Mouse (Mus musculus): ENCODE data around the gene Sin3b. TPM values are rescaled to one million over a fixed set of nuclear protein-coding genes. Genes with fewer than 3 reads are reported as not detected.

Sin3b gene
- total and polyA plus RNA-seq, 3 experiments: 118 to 183 (median 132) TPM

GRCm38 (mm10) chr8:72753165-72753564 is 30.1 kb downstream of the Sin3b start:
- Histone ChIP-seq H3K4me3 (replicated peaks in 1 of 3; ENCODE audit: low read depth in 2 of 3, low read length in 2 of 3, poor library complexity in 1 of 3) (no peak overlapping the region), H3K4me2 (ENCODE audit: insufficient read depth, low read depth, poor library complexity, severe bottlenecking) (no peak overlapping the region), H3K27ac (ENCODE audit: insufficient read depth, low read depth) (no peak overlapping the region), H3K4me1 (ENCODE audit: control insufficient read depth in 1 of 2, insufficient read depth in 2 of 2) (0 out of 4 replicates have a peak, but pooled peaks cover 0 to 4% of the 10 kb centered on the region in 2 experiments), H3K79me2 (replicated peaks; ENCODE audit: control insufficient read depth, extremely low read depth, insufficient read depth, poor library complexity, severe bottlenecking) (no peaks in the 10 kb centered on the region), H3K36me3 (replicated peaks in 1 of 2; ENCODE audit: control insufficient read depth in 1 of 2, insufficient read depth in 1 of 2, low read length in 1 of 2) (peaks cover 84 to 92% of the 10 kb centered on the region in 2 experiments), H3K9me3 (replicated peaks; ENCODE audit: low read length) (no peaks in the 10 kb centered on the region), H3K27me3 (replicated peaks) (no peaks in the 10 kb centered on the region), H3K9ac (ENCODE audit: insufficient read depth, low read depth) (no peak overlapping the region)
- dilution Hi-C loops (cut with MboI; ENCODE audit: extremely low pct_ligation_motif_present, extremely low pct_unique_long_range_greater_than_20kb, low sequenced_read_pairs): no loop called here
- in situ Hi-C loops (cut with MboI; ENCODE audit: low pct_ligation_motif_present, low pct_unique_long_range_greater_than_20kb, low sequenced_read_pairs): no loop called here
- TF ChIP-seq E2F4 (IDR thresholded peaks at IDR 0.05; ENCODE audit: insufficient replicate concordance, low read depth, low read length) (no peak), ELF1 (IDR thresholded peaks at IDR 0.05; ENCODE audit: low read depth, low read length) (no peak), MYC (IDR thresholded peaks at IDR 0.05; ENCODE audit: low read depth, low read length) (no peak)
- DNase-seq (ENCODE audit: extremely low read depth): no peak

DNA sequence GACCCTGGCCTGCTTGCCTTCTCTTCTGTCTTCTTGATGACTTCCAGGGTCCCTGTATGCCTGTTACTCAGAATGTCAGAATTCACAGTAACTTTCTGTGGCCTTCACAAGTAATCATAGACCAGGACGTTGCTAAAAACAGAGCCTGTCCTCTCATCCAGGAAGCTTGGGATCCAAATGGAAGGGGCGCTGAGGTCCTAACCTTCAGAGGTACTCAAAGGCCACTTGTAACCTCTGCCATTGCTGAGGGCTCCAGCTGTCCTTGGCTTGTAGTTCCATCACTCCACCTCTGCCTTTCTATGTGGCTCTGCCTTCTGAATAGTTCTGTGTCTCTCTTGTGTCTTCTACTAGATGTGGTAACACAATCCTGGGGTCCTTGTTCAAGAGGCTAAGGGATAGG is 30.7 kb downstream of the Sin3b start:
- Histone ChIP-seq H3K4me1 (ENCODE audit: control insufficient read depth in 1 of 2, insufficient read depth in 2 of 2) (0 out of 4 replicates have a peak, but pooled peaks cover 0 to 4% of the 10 kb centered on the region in 2 experiments), H3K9me3 (replicated peaks; ENCODE audit: low read length) (no peaks in the 10 kb centered on the region), H3K9ac (ENCODE audit: insufficient read depth, low read depth) (no peak overlapping the region), H3K36me3 (replicated peaks in 1 of 2; ENCODE audit: control insufficient read depth in 1 of 2, insufficient read depth in 1 of 2, low read length in 1 of 2) (peaks cover 77 to 91% of the 10 kb centered on the region in 2 experiments), H3K27ac (ENCODE audit: insufficient read depth, low read depth) (no peak overlapping the region), H3K27me3 (replicated peaks) (no peaks in the 10 kb centered on the region), H3K4me3 (replicated peaks in 1 of 3; ENCODE audit: low read depth in 2 of 3, low read length in 2 of 3, poor library complexity in 1 of 3) (no peak overlapping the region), H3K79me2 (replicated peaks; ENCODE audit: control insufficient read depth, extremely low read depth, insufficient read depth, poor library complexity, severe bottlenecking) (no peaks in the 10 kb centered on the region), H3K4me2 (ENCODE audit: insufficient read depth, low read depth, poor library complexity, severe bottlenecking) (no peak overlapping the region)
- in situ Hi-C loops (cut with MboI; ENCODE audit: low pct_ligation_motif_present, low pct_unique_long_range_greater_than_20kb, low sequenced_read_pairs): no loop called here
- dilution Hi-C loops (cut with MboI; ENCODE audit: extremely low pct_ligation_motif_present, extremely low pct_unique_long_range_greater_than_20kb, low sequenced_read_pairs): no loop called here
- TF ChIP-seq JUND (conservative IDR thresholded peaks at IDR 0.05; ENCODE audit: low read depth, low read length) (no peak), GABPA (IDR thresholded peaks at IDR 0.05; ENCODE audit: insufficient replicate concordance, low read depth, low read length) (no peak), POLR2A (IDR thresholded peaks at IDR 0.05; ENCODE audit: low read depth, low read length) (no peak), MYC (IDR thresholded peaks at IDR 0.05; ENCODE audit: low read depth, low read length) (no peak), MAZ (IDR thresholded peaks at IDR 0.05; ENCODE audit: low read depth, low read length) (no peak)
- no peak for DNase-seq (ENCODE audit: extremely low read depth)

DNA sequence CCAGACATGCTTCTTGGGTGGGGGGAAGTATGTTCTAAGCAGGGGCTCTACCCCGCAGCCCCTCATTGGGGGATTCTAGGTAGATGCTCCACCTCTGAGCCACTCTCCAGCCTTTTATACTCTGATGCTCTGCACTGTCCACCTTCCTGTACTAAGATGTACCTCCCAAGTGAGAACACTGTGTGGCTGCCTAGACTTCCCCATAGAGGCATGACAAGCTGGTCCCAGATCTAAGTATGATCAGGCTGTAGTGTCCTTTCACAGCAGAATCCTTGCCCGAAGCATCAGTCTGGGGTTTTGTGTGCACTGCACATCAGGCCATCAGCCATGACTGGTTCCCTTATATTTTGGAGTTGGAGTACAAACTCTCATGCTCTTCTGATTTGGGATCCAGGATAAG is 32.9 kb downstream of the Sin3b start:
- Histone ChIP-seq H3K36me3 (replicated peaks in 1 of 2; ENCODE audit: control insufficient read depth in 1 of 2, insufficient read depth in 1 of 2, low read length in 1 of 2) (peaks cover 55 to 87% of the 10 kb centered on the region in 2 experiments), H3K4me2 (ENCODE audit: insufficient read depth, low read depth, poor library complexity, severe bottlenecking) (no peak overlapping the region), H3K4me1 (ENCODE audit: control insufficient read depth in 1 of 2, insufficient read depth in 2 of 2) (0 out of 4 replicates have a peak, but pooled peaks cover 0 to 4% of the 10 kb centered on the region in 2 experiments), H3K9ac (ENCODE audit: insufficient read depth, low read depth) (no peak overlapping the region), H3K9me3 (replicated peaks; ENCODE audit: low read length) (no peaks in the 10 kb centered on the region), H3K27ac (ENCODE audit: insufficient read depth, low read depth) (no peak overlapping the region), H3K4me3 (replicated peaks in 1 of 3; ENCODE audit: low read depth in 2 of 3, low read length in 2 of 3, poor library complexity in 1 of 3) (no peak overlapping the region), H3K27me3 (replicated peaks) (no peaks in the 10 kb centered on the region), H3K79me2 (replicated peaks; ENCODE audit: control insufficient read depth, extremely low read depth, insufficient read depth, poor library complexity, severe bottlenecking) (no peaks in the 10 kb centered on the region)
- no peak for DNase-seq (ENCODE audit: extremely low read depth)
- in situ Hi-C loops (cut with MboI; ENCODE audit: low pct_ligation_motif_present, low pct_unique_long_range_greater_than_20kb, low sequenced_read_pairs): no loop called here
- TF ChIP-seq KAT2A (IDR thresholded peaks at IDR 0.05; ENCODE audit: insufficient replicate concordance, low read length): no peak
- TF ChIP-seq SMC3 (IDR thresholded peaks at IDR 0.05; ENCODE audit: low read depth, low read length): no peak
- no peak for TF ChIP-seq IRF4 (IDR thresholded peaks at IDR 0.05; ENCODE audit: low read depth, low read length)
- no peak for TF ChIP-seq NELFE (IDR thresholded peaks at IDR 0.05; ENCODE audit: low read depth, low read length)
- no peak for TF ChIP-seq CHD2 (IDR thresholded peaks at IDR 0.05; ENCODE audit: low read length)
- TF ChIP-seq GABPA (IDR thresholded peaks at IDR 0.05; ENCODE audit: insufficient replicate concordance, low read depth, low read length): no peak
- TF ChIP-seq MAX (IDR thresholded peaks at IDR 0.05; ENCODE audit: low read length): no peak
- TF ChIP-seq ZC3H11A (IDR thresholded peaks at IDR 0.05; ENCODE audit: low read depth, low read length): no peak
- no peak for TF ChIP-seq HCFC1 (IDR thresholded peaks at IDR 0.05; ENCODE audit: low read depth, low read length)
- no peak for TF ChIP-seq UBTF (IDR thresholded peaks at IDR 0.05; ENCODE audit: low read depth, low read length)
- TF ChIP-seq JUN (IDR thresholded peaks at IDR 0.05; ENCODE audit: insufficient read depth, low read depth, low read length): no peak
- TF ChIP-seq NRF1 (IDR thresholded peaks at IDR 0.05; ENCODE audit: low read depth, low read length): no peak
- TF ChIP-seq MAZ (IDR thresholded peaks at IDR 0.05; ENCODE audit: low read depth, low read length): no peak
- TF ChIP-seq ZMIZ1 (IDR thresholded peaks at IDR 0.05; ENCODE audit: low read depth, low read length): no peak
- no peak for TF ChIP-seq TCF12 (IDR thresholded peaks at IDR 0.05; ENCODE audit: low read depth, low read length)
- TF ChIP-seq TBP (conservative IDR thresholded peaks at IDR 0.05; ENCODE audit: low read depth, low read length): no peak
- no peak for TF ChIP-seq USF2 (conservative IDR thresholded peaks at IDR 0.05; ENCODE audit: low read depth, low read length)
- no peak for TF ChIP-seq ELF1 (IDR thresholded peaks at IDR 0.05; ENCODE audit: low read depth, low read length)
- dilution Hi-C loops (cut with MboI; ENCODE audit: extremely low pct_ligation_motif_present, extremely low pct_unique_long_range_greater_than_20kb, low sequenced_read_pairs): no loop called here
